Mouse (Mus musculus) G1E (cell line): ENCODE measurements around the gene Psmg4.

ENCODE experiments used
- CTCF ChIP-seq: IDR thresholded peaks from 2 replicates; pipeline ENCODE4 v1.5.1; 2012; ENCODE audit warnings: low read depth, low read length, inconsistent platforms, mixed read lengths
- GATA1 ChIP-seq: IDR thresholded peaks from 2 replicates; pipeline ENCODE4 v1.6.1; 2012; ENCODE audit warnings: borderline replicate concordance, low read length, inconsistent platforms, mixed read lengths
- POLR2AphosphoS5 ChIP-seq: IDR thresholded peaks from 2 replicates; pipeline ENCODE4 v1.6.1; 2012; ENCODE audit warnings: low read depth, low read length, inconsistent platforms; ENCODE audit not compliant: insufficient replicate concordance

DNA sequence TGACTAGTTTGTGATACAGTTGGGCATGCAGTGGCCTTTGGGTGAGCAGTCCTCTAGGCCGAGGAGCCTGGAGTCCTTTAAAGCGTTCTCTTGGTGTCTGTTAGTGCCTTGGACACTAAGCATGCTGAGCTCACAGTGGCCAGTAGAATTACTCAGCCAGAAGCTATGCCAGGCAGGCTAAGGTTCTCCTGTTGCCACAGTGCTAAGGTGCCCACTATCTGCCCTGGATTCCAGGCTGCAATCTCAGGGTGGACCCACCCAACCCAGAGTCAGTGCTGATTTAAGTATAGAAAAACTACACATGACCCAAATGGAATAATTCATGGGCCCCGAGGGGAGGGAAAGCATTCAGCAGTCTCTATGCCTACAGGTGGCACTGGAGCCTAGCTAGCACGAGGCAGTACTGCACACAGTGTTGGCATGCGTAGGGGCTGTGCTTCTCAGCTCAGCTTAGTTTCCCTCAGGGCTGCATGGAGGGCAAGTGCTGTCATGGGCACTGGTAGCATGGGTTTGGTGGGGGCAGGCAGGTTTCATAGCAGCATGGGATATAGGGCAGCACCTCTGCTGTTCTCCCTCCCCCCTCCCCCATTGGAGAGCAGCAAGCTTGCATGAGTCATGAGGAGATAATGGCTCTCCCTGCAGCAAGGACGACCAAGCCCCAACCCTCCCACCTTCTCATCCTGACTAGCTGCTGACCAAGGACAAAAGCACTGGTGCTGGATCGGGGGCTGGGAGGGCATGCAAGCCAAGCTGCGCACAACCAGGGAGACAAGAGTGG is 29.8 kb downstream of the Psmg4 start:
- TF ChIP-seq CTCF (no peak), POLR2AphosphoS5 (no peak), GATA1 (no peak)
